Mouse (Mus musculus) heart, embryonic 14.5 days (tissue): ENCODE measurements at regions not wholly inside any gene's neighbourhood (a gene's known extent, or its start where the extent isn't known, plus 50 kb on each side); places are given as distances from the start of the nearest gene placed in this dataset.

ENCODE experiments used
- ATAC-seq: fragments of 200-750 bp; cut with Nextera tagmentation; 2 replicates; pipeline ENCODE4 v1.8.0; 2017; ENCODE audit warnings: low read depth, moderate TSS enrichment; ENCODE audit not compliant: insufficient number of reproducible peaks, insufficient read depth, low FRiP score
- H3K27ac ChIP-seq, 2 experiments: fragments of 200-500 bp in 1 of 2; fragments of 300-500 bp in 1 of 2; sonication (generic) in 1 of 2; replicated peaks in 1 of 2; 2 replicates each; pipeline ENCODE4 v1.5.1; 2012 to 2014; ENCODE audit warnings: low read depth in 2 of 2, low read length in 2 of 2, control low read depth in 1 of 2, mild to moderate bottlenecking in 1 of 2, mixed read lengths in 1 of 2; ENCODE audit not compliant: control insufficient read depth in 1 of 2, insufficient read depth in 1 of 2
- H3K27me3 ChIP-seq: fragments of 300-500 bp; sonication (generic); 2 replicates; pipeline ENCODE4 v1.6.1; 2014; ENCODE audit warnings: mild to moderate bottlenecking, low read length, control low read depth; ENCODE audit not compliant: control insufficient read depth, insufficient read depth
- H3K36me3 ChIP-seq: fragments of 300-500 bp; sonication (generic); 2 replicates; pipeline ENCODE4 v1.6.1; 2014; ENCODE audit warnings: mild to moderate bottlenecking, control low read depth, low read length, mixed read lengths; ENCODE audit not compliant: control insufficient read depth, insufficient read depth
- H3K4me1 ChIP-seq, 2 experiments: fragments of 200-500 bp in 1 of 2; fragments of 300-500 bp in 1 of 2; sonication (generic) in 1 of 2; 2 replicates each; pipeline ENCODE4 v1.6.1; 2012 to 2014; ENCODE audit warnings: low read length in 2 of 2, control low read depth in 1 of 2, mixed read lengths in 1 of 2; ENCODE audit not compliant: control insufficient read depth in 2 of 2, insufficient read depth in 2 of 2
- H3K4me2 ChIP-seq: fragments of 300-500 bp; sonication (generic); 2 replicates; pipeline ENCODE4 v1.6.1; 2014; ENCODE audit warnings: mild to moderate bottlenecking, low read length
- H3K4me3 ChIP-seq, 2 experiments: fragments of 200-500 bp in 1 of 2; fragments of 300-500 bp in 1 of 2; sonication (generic) in 1 of 2; 2 replicates each; pipeline ENCODE4 v1.5.1; 2012 to 2014; ENCODE audit warnings: low read length in 2 of 2, mild to moderate bottlenecking in 2 of 2, control low read depth in 1 of 2, low read depth in 1 of 2, moderate library complexity in 1 of 2; ENCODE audit not compliant: control insufficient read depth in 1 of 2, insufficient read depth in 1 of 2
- H3K9ac ChIP-seq: fragments of 300-500 bp; sonication (generic); 2 replicates; pipeline ENCODE4 v1.6.1; 2014; ENCODE audit warnings: mild to moderate bottlenecking, low read length
- H3K9me3 ChIP-seq: fragments of 300-500 bp; sonication (generic); 2 replicates; pipeline ENCODE4 v1.6.1; 2016; ENCODE audit warnings: low read length, control low read depth; ENCODE audit not compliant: control insufficient read depth
- WGBS: fragments of 180-500 bp; shearing (Covaris S2); extraction: QIAGEN DNeasy Blood & Tissue Kit; methylation state at CpG from one replicate; pipeline ENCODE4 v1.1.7; 2014; 5-methylcytosine and 5-hydroxymethylcytosine counted together

GRCm38 (mm10) chr1:43297579-43297978, 100.8 kb upstream of the Fhl2 start:
- Histone ChIP-seq H3K4me1 (peaks cover 0 to 2% of the 10 kb centered on the region in 2 experiments; a peak in 2 of 4 replicates), H3K4me3 (no peak overlapping the region), H3K27ac (no peak overlapping the region), H3K9ac (no peak overlapping the region), H3K27me3 (no peaks in the 10 kb centered on the region), H3K4me2 (no peak overlapping the region), H3K36me3 (no peaks in the 10 kb centered on the region), H3K9me3 (no peaks in the 10 kb centered on the region)
- ATAC-seq: no peak
- 45% methylated on average over 2 of the region's 2 CpGs for WGBS

DNA sequence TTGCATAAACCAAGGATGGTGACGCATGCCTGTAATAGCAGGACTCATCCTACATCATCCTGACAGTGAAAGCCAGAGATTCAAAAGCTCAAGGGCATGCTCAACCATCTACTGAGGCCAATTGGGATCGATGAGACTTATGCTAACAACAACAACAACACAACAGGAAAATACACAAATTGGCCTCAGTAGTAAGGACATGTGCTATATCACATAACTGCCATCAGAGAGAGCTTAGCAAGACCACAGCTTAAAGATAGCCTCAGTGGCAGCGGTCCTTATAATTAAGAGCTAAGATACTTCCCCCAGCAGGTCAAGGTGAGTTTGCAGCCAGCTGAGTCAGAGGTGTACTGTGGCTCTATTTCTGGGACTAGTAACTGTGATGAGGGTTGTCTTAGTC, 102.0 kb upstream of the Fhl2 start:
- Histone ChIP-seq H3K9ac (no peak overlapping the region), H3K4me3 (no peak overlapping the region), H3K4me2 (no peak overlapping the region), H3K27ac (no peak overlapping the region), H3K27me3 (no peaks in the 10 kb centered on the region), H3K36me3 (no peaks in the 10 kb centered on the region), H3K4me1 (peaks cover 0 to 3% of the 10 kb centered on the region in 2 experiments; a peak in 2 of 4 replicates), H3K9me3 (no peaks in the 10 kb centered on the region)
- WGBS: 82% methylated on average over 3 of the region's 3 CpGs
- ATAC-seq: no peak

- H3K9me3 ChIP-seq: no peaks in the 10 kb centered on the region
- no peak overlapping the region for H3K9ac ChIP-seq
- 43% methylated on average over 7 of the region's 7 CpGs for WGBS
- no peaks in the 10 kb centered on the region for H3K27me3 ChIP-seq
- no peaks in the 10 kb centered on the region for H3K36me3 ChIP-seq
- no peak for ATAC-seq
- no peak overlapping the region for H3K4me3 ChIP-seq
- H3K4me1 ChIP-seq: peaks cover 0 to 3% of the 10 kb centered on the region in 2 experiments; a peak in 2 of 4 replicates
- no peak overlapping the region for H3K4me2 ChIP-seq
- no peak overlapping the region for H3K27ac ChIP-seq
Observed at GRCm38 (mm10) chr1:43299490-43300302, 102.9 kb upstream of the Fhl2 start.

DNA sequence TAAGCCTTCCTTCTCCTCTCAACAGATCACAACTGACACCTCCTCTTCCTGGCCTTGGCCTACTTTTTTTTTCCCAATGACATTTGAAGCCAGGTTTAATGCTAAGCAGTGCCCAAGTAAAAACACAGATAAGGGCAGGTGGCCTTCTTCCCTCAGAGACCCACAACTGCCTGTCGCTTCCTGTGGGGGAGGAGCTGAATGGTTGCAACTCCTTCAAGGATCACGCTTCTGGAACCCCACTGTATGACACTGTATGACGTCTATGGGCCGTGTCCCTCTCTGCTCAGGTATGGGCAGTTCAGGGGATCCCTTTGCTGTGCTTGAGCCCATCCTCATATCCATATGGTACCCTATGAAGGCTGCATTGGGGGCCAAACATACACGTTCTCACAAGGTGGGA, 103.9 kb upstream of the Fhl2 start:
- Histone ChIP-seq H3K4me3 (no peak overlapping the region), H3K36me3 (no peaks in the 10 kb centered on the region), H3K27me3 (no peaks in the 10 kb centered on the region), H3K4me1 (peaks cover 0 to 3% of the 10 kb centered on the region in 2 experiments; a peak in 2 of 4 replicates), H3K9ac (no peak overlapping the region), H3K4me2 (no peak overlapping the region), H3K27ac (no peak overlapping the region), H3K9me3 (no peaks in the 10 kb centered on the region)
- WGBS: 67% methylated on average over 5 of the region's 5 CpGs
- no peak for ATAC-seq

DNA sequence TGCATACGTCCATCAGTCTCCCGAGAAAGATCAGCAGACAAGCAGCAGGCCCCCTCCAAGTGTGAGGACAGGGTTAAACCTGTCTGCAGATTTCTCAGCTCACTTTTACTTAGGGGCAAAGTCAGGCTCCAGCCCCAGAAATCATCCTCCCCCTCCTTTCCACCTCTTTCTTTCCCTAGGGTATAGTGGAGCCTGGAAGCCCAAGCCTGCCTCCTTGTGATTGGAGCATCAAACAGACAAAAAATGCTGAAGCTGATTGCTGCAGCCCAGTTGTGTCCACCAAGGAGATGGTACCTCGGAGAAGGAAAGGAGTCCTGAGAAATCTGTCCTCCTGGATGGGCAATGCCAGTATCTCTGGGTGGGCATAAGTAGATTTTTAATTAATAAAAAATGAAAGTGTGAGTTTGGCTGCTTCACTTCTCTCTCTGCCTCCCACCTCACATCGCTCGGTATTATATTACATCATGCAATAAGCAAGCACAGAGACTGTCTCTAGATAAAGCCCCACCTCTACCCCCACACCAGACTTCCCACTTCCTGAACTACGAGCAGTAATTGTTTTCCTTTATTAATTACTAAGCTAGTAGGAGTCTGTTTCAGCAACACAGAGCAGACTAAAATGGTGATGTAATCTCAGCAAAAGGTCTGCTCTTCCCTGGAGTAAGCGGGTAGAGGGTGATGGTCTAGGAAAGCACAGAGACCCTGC, 105.2 kb upstream of the Fhl2 start:
- ATAC-seq: no peak
- H3K9me3 ChIP-seq: no peaks in the 10 kb centered on the region
- H3K9ac ChIP-seq: no peak overlapping the region
- no peaks in the 10 kb centered on the region for H3K27me3 ChIP-seq
- peaks cover 3% of the 10 kb centered on the region in 2 experiments; a peak in 3 of 4 replicates for H3K4me1 ChIP-seq
- 0 out of 2 replicates have a peak overlapping the region, but pooled peaks have one; percentile 3 for H3K4me2 ChIP-seq
- H3K27ac ChIP-seq: no peak overlapping the region
- H3K36me3 ChIP-seq: no peaks in the 10 kb centered on the region
- 67% methylated on average over 7 of the region's 7 CpGs for WGBS
- H3K4me3 ChIP-seq: no peak overlapping the region

DNA sequence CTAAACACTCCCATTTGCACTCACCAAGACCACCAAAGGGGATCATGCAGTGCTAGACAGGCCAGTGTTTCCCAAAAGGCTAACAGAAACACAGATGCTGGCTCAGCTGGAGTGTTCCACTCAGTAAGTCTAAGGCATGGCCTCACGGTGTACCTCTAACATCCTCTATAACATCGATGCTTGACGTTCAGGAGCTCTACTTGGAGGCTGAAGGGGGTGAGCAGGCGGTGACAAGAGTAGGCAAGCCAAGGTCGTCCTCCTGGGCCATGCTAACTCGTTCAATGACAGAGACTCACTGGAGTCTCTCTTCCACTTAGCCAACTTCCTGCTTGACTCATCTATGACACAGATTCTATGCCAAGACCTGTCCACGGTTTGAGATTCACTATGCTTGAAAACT, 105.9 kb upstream of the Fhl2 start:
- no peaks in the 10 kb centered on the region for H3K36me3 ChIP-seq
- no peaks in the 10 kb centered on the region for H3K27me3 ChIP-seq
- no peak overlapping the region for H3K4me3 ChIP-seq
- no peak overlapping the region for H3K4me2 ChIP-seq
- WGBS: 47% methylated on average over 7 of the region's 7 CpGs
- H3K27ac ChIP-seq: no peak overlapping the region
- peaks cover 3 to 6% of the 10 kb centered on the region in 2 experiments; a peak in 3 of 4 replicates for H3K4me1 ChIP-seq
- no peak overlapping the region for H3K9ac ChIP-seq
- no peaks in the 10 kb centered on the region for H3K9me3 ChIP-seq
- ATAC-seq: peak; percentile 50; the same call in 1 of the 2 replicates

DNA sequence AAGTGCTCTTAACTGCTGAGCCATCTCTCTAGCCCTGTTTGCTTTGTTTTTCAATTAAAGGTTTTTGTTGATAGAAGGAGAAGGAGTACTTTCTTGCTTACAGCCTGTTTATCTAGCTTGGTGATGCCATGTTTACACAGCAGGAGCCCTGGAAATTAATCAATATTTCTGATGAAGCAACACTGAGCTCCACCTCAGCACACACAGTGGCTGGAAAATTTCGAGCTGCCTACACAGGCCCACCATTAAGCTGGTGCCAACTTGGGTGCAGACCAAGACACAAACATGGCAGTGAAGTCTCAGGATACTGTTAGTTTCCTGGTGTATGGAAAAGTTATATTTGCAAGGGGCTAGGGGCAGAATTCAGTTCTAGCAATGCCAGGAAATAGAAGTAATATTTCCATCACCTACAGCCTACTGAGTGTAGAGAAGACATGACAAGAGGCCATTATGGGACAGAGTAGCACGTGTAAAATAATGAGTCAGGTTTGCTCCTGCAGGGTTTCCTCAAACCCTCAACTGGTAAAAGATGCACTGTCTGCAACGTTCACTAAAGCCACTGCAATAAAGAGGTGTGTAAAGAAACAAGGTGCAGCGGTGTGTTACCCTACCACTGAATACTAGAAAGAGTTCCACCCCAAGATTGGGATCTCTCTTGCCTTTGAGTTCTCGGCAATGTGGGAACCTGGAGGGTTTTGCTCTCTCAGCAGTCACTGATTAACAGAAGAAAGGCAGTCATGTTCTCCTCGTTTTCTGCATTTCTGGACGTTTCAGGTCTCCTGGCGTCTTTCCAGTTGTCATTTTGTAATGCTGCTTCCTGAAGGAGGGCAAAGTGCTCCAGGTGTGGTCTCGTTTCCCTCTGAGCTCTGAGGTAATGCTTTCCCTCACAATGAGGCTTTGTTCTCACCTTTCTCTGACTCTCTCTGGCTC, 108.8 kb upstream of the Fhl2 start:
- Histone ChIP-seq H3K27ac (no peak overlapping the region), H3K36me3 (no peaks in the 10 kb centered on the region), H3K4me1 (peaks cover 3 to 6% of the 10 kb centered on the region in 2 experiments; a peak in 3 of 4 replicates), H3K9me3 (no peaks in the 10 kb centered on the region), H3K4me3 (no peak overlapping the region), H3K4me2 (no peak overlapping the region), H3K27me3 (no peaks in the 10 kb centered on the region), H3K9ac (no peak overlapping the region)
- no peak for ATAC-seq
- 60% methylated on average over 9 of the region's 9 CpGs for WGBS
